Mouse (Mus musculus): ENCODE results near the gene Timm8b. TPM values are rescaled to one million over a fixed set of nuclear protein-coding genes. Genes with fewer than 3 reads are reported as not detected.

Gene Timm8b
- total and polyA plus RNA-seq, 3 experiments = 119 to 244 (median 160) TPM

DNA sequence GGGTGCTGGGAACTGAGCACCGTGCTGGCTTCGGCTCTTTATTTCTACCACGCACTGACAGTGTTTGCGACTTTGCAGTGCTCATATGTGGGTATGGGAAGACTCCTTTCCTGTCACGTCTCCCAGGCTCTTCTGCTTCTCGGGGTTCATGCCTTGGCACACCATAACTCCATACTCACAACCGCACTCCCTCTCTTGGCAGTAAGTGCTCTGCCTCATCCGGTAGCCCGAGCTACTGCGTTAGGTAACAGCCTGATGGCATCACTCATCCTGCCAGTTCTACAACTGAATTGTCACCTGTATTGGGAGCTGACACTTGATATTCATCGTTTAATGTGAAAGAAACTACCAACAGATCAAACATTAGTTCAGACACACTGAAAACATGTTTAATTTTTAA is 30.6 kb downstream of the Timm8b start:
- dilution Hi-C loops (cut with MboI; ENCODE audit: extremely low pct_ligation_motif_present, extremely low pct_unique_long_range_greater_than_20kb, low sequenced_read_pairs) = no loop called here

DNA sequence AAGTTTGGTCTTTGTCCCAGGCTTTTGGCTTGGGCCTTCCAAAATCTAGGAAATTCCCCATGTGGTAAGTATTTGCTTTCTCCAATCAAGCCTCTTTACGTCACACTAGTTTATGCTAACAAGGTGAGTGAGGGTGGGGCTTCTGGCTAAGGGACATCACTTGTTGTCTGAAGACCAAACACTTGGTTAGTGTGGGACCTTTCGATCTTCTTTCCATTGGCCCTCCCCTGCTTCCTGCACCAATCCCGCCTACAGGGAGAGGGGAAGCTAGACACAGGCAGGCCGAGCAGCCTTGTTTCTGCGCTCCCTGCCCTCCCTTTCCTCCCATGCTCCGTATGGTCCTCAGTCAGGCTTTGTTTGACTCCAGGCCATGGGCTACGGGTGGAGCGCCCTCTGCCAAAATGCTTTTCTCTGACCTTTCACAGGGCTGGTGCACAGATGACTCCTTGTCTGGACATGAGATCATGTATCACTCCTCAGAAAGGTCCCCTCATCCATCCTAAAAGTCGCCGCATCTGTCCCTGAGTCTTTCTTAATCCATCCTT is 43.2 kb downstream of the Timm8b start:
- Histone ChIP-seq H3K27me3 (replicated peaks) (no peaks in the 10 kb centered on the region), H3K9ac (ENCODE audit: insufficient read depth, low read depth) (no peak overlapping the region), H3K4me1 (ENCODE audit: control insufficient read depth in 1 of 2, insufficient read depth in 2 of 2) (no peaks in the 10 kb centered on the region), H3K4me2 (ENCODE audit: insufficient read depth, low read depth, poor library complexity, severe bottlenecking) (no peak overlapping the region), H3K36me3 (replicated peaks in 1 of 2; ENCODE audit: control insufficient read depth in 1 of 2, insufficient read depth in 1 of 2, low read length in 1 of 2) (peaks cover 72 to 96% of the 10 kb centered on the region in 2 experiments), H3K27ac (ENCODE audit: insufficient read depth, low read depth) (no peak overlapping the region), H3K79me2 (replicated peaks; ENCODE audit: control insufficient read depth, extremely low read depth, insufficient read depth, poor library complexity, severe bottlenecking) (no peaks in the 10 kb centered on the region), H3K9me3 (replicated peaks; ENCODE audit: low read length) (no peaks in the 10 kb centered on the region), H3K4me3 (replicated peaks in 1 of 3; ENCODE audit: low read depth in 2 of 3, low read length in 2 of 3, poor library complexity in 1 of 3) (no peak overlapping the region)
- dilution Hi-C loops (cut with MboI; ENCODE audit: extremely low pct_ligation_motif_present, extremely low pct_unique_long_range_greater_than_20kb, low sequenced_read_pairs) = no loop called here
- in situ Hi-C loops (cut with MboI; ENCODE audit: low pct_ligation_motif_present, low pct_unique_long_range_greater_than_20kb, low sequenced_read_pairs) = no loop called here
- no peak for DNase-seq (ENCODE audit: extremely low read depth)
- TF ChIP-seq UBTF (IDR thresholded peaks at IDR 0.05; ENCODE audit: low read depth, low read length) = no peak
- no peak for TF ChIP-seq ELF1 (IDR thresholded peaks at IDR 0.05; ENCODE audit: low read depth, low read length)
- no peak for TF ChIP-seq CHD1 (IDR thresholded peaks at IDR 0.05; ENCODE audit: low read depth, low read length)
- TF ChIP-seq ZNF384 (IDR thresholded peaks at IDR 0.05; ENCODE audit: low read depth, low read length) = no peak
- TF ChIP-seq JUND (conservative IDR thresholded peaks at IDR 0.05; ENCODE audit: low read depth, low read length) = no peak
- TF ChIP-seq MAX (IDR thresholded peaks at IDR 0.05; ENCODE audit: low read length) = no peak
- no peak for TF ChIP-seq EP300 (IDR thresholded peaks at IDR 0.05; ENCODE audit: low read length)
- no peak for TF ChIP-seq TCF12 (IDR thresholded peaks at IDR 0.05; ENCODE audit: low read depth, low read length)
- TF ChIP-seq MYC (IDR thresholded peaks at IDR 0.05; ENCODE audit: low read depth, low read length) = no peak
- TF ChIP-seq KAT2A (IDR thresholded peaks at IDR 0.05; ENCODE audit: insufficient replicate concordance, low read length) = no peak
- TF ChIP-seq MAZ (IDR thresholded peaks at IDR 0.05; ENCODE audit: low read depth, low read length) = no peak
- no peak for TF ChIP-seq MXI1 (IDR thresholded peaks at IDR 0.05; ENCODE audit: low read depth, low read length)
- TF ChIP-seq SIN3A (IDR thresholded peaks at IDR 0.05; ENCODE audit: low read length) = no peak
- no peak for TF ChIP-seq NELFE (IDR thresholded peaks at IDR 0.05; ENCODE audit: low read depth, low read length)
- TF ChIP-seq HCFC1 (IDR thresholded peaks at IDR 0.05; ENCODE audit: low read depth, low read length) = no peak
- TF ChIP-seq TBP (conservative IDR thresholded peaks at IDR 0.05; ENCODE audit: low read depth, low read length) = no peak
- no peak for TF ChIP-seq MEF2A (IDR thresholded peaks at IDR 0.05; ENCODE audit: borderline replicate concordance, low read depth, low read length)

More for the DNA sequence above, 30.6 kb downstream of the Timm8b start:
- no peaks in the 10 kb centered on the region for H3K4me1 ChIP-seq (ENCODE audit: control insufficient read depth in 1 of 2, insufficient read depth in 2 of 2)
- no peak overlapping the region for H3K27ac ChIP-seq (ENCODE audit: insufficient read depth, low read depth)
- no peaks in the 10 kb centered on the region for H3K9me3 ChIP-seq (replicated peaks; ENCODE audit: low read length)
- no peak for TF ChIP-seq NRF1 (IDR thresholded peaks at IDR 0.05; ENCODE audit: low read depth, low read length)
- no peak for TF ChIP-seq NELFE (IDR thresholded peaks at IDR 0.05; ENCODE audit: low read depth, low read length)
- TF ChIP-seq POLR2AphosphoS2 (IDR thresholded peaks at IDR 0.05; ENCODE audit: low read depth, low read length) = no peak
- TF ChIP-seq MYC (IDR thresholded peaks at IDR 0.05; ENCODE audit: low read depth, low read length) = no peak
- TF ChIP-seq BHLHE40 (IDR thresholded peaks at IDR 0.05; ENCODE audit: low read depth, low read length) = no peak
- no peak for TF ChIP-seq SMC3 (IDR thresholded peaks at IDR 0.05; ENCODE audit: low read depth, low read length)
- no peak for TF ChIP-seq GABPA (IDR thresholded peaks at IDR 0.05; ENCODE audit: insufficient replicate concordance, low read depth, low read length)
- TF ChIP-seq E2F4 (IDR thresholded peaks at IDR 0.05; ENCODE audit: insufficient replicate concordance, low read depth, low read length) = no peak
- no peaks in the 10 kb centered on the region for H3K79me2 ChIP-seq (replicated peaks; ENCODE audit: control insufficient read depth, extremely low read depth, insufficient read depth, poor library complexity, severe bottlenecking)
- in situ Hi-C loops (cut with MboI; ENCODE audit: low pct_ligation_motif_present, low pct_unique_long_range_greater_than_20kb, low sequenced_read_pairs) = no loop called here
- peaks cover 28 to 60% of the 10 kb centered on the region in 2 experiments for H3K36me3 ChIP-seq (replicated peaks in 1 of 2; ENCODE audit: control insufficient read depth in 1 of 2, insufficient read depth in 1 of 2, low read length in 1 of 2)
- H3K4me3 ChIP-seq (replicated peaks in 1 of 3; ENCODE audit: low read depth in 2 of 3, low read length in 2 of 3, poor library complexity in 1 of 3) = no peak overlapping the region
- no peaks in the 10 kb centered on the region for H3K27me3 ChIP-seq (replicated peaks)
- H3K4me2 ChIP-seq (ENCODE audit: insufficient read depth, low read depth, poor library complexity, severe bottlenecking) = no peak overlapping the region
- H3K9ac ChIP-seq (ENCODE audit: insufficient read depth, low read depth) = no peak overlapping the region
- no peak for DNase-seq (ENCODE audit: extremely low read depth)
